In the genomic region with DNA sequence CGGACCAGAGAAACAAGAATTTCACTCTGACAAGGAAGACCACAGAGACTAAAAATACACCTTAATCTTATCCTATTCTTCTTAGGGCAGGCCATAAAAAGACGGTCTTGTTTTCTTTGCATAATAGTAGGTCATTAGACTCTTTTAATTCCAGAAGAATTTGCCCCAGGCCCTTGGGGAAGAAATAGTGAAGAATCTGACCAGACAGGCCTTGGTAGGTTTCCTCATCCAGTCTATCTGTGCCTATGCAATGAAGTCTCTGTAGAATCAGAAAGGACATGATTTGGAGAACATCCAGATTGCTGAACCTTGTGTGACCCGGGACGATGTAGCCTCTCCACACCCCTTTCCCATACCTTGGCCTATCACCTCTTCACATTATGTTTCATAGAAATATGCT, we compare ENCODE assay signal across 25 mouse cellular contexts. TPM values are rescaled to one million over a fixed set of nuclear protein-coding genes. Genes with fewer than 3 reads are reported as not detected.
DNase-seq lines count a peak whose midpoint lies in the region; ATAC-seq and TF ChIP-seq lines count a peak whose summit lies in the region.
"Had no signal": no experiment of that assay in that cellular context is flagged by ENCODE, and none has a peak within 500 bp of the region (broad histone marks: within the 10 kb centered on the region; RNA-seq: fewer than 3 reads in every experiment).

No protein-coding gene starts in this region.

- intact Hi-C loops in heart, postnatal 14 days (cut with DNase I) = no loop called here

- H3K27ac ChIP-seq in limb, embryonic 14.5 days (replicated peaks; ENCODE audit: low read depth, low read length) = no peak overlapping the region
- no peak overlapping the region for H3K27ac ChIP-seq in limb, embryonic 10.5 days
- H3K27ac ChIP-seq: embryonic facial prominence, embryonic 12.5 days; embryonic facial prominence, embryonic 15.5 days; forebrain, embryonic 13.5 days; forebrain, embryonic 15.5 days had no signal

- H3K4me2 ChIP-seq in limb, embryonic 14.5 days (replicated peaks; ENCODE audit: low read depth, low read length, severe bottlenecking) = no peak overlapping the region
- H3K4me2 ChIP-seq: embryonic facial prominence, embryonic 12.5 days; embryonic facial prominence, embryonic 15.5 days; forebrain, embryonic 13.5 days; forebrain, embryonic 15.5 days had no signal

- no peak for ATAC-seq in limb, embryonic 14.5 days (ENCODE audit: low FRiP score, low read depth)
- ATAC-seq: activated CD4-positive, CD25-positive, alpha-beta regulatory T cell, adult 4 months; forebrain, embryonic 13.5 days; forebrain, embryonic 15.5 days; forebrain, postnatal 0 days; Patski had no signal

- no peaks in the 10 kb centered on the region for H3K4me1 ChIP-seq in limb, embryonic 14.5 days (ENCODE audit: control insufficient read depth, insufficient read depth, low read length)
- H3K4me1 ChIP-seq in limb, embryonic 10.5 days = no peaks in the 10 kb centered on the region
- H3K4me1 ChIP-seq: embryonic facial prominence, embryonic 12.5 days; embryonic facial prominence, embryonic 15.5 days; forebrain, embryonic 13.5 days had no signal

- no peak overlapping the region for H3K4me3 ChIP-seq in limb, embryonic 14.5 days (replicated peaks; ENCODE audit: low read length)
- no peak overlapping the region for H3K4me3 ChIP-seq in limb, embryonic 10.5 days
- H3K4me3 ChIP-seq: embryonic facial prominence, embryonic 12.5 days; embryonic facial prominence, embryonic 15.5 days; erythroblast, embryonic 14.5 days; forebrain, embryonic 13.5 days; forebrain, embryonic 15.5 days had no signal

- no peak for TF ChIP-seq POLR2A in limb, embryonic 14.5 days (IDR thresholded peaks at IDR 0.05; ENCODE audit: borderline replicate concordance, extremely low read depth, insufficient read depth, insufficient read length)

- H3K36me3 ChIP-seq in limb, embryonic 14.5 days (ENCODE audit: control insufficient read depth, insufficient read depth, low read length) = no peaks in the 10 kb centered on the region
- no peaks in the 10 kb centered on the region for H3K36me3 ChIP-seq in limb, embryonic 10.5 days
- H3K36me3 ChIP-seq: embryonic facial prominence, embryonic 12.5 days; embryonic facial prominence, embryonic 15.5 days; forebrain, embryonic 15.5 days had no signal

- no peaks in the 10 kb centered on the region for H3K27me3 ChIP-seq in limb, embryonic 14.5 days (ENCODE audit: control insufficient read depth, insufficient read depth, low read length)
- H3K27me3 ChIP-seq in limb, embryonic 10.5 days (ENCODE audit: low read depth, poor library complexity, severe bottlenecking) = no peaks in the 10 kb centered on the region
- H3K27me3 ChIP-seq: embryonic facial prominence, embryonic 12.5 days; embryonic facial prominence, embryonic 15.5 days; forebrain, embryonic 13.5 days; forebrain, embryonic 15.5 days; Patski had no signal

- peak; percentile 23 for DNase-seq in heart, adult 11 months
- no peak for DNase-seq in heart, postnatal 14 days
- DNase-seq in limb, embryonic 14.5 days (ENCODE audit: low spot score) = peak; percentile 11
- DNase-seq in limb, embryonic 10.5 days (ENCODE audit: low spot score) = no peak
- DNase-seq in gonadal fat pad, adult 2 months (ENCODE audit: low read depth) = peak; percentile 64
- no peak for DNase-seq in Muller cell, postnatal 12 days (ENCODE audit: inconsistent ontology term)
- DNase-seq: adrenal gland, adult 8-10 months; adrenal gland, postnatal 14 days; adrenal gland, postnatal 36 days; cerebellum, adult 11-12 months; cerebellum, adult 2 months; cerebellum, adult 9-11 months; cerebellum, postnatal 14 days; cerebellum, postnatal 36 days; embryo, embryonic 11 days; forebrain, postnatal 0 days had no signal

- WGBS in limb, embryonic 14.5 days = 80% methylated on average over 4 of the region's 4 CpGs
- WGBS in limb, embryonic 10.5 days = 84% methylated on average over 4 of the region's 4 CpGs

- H3K9me3 ChIP-seq in limb, embryonic 14.5 days (ENCODE audit: control insufficient read depth, low read length) = no peaks in the 10 kb centered on the region
- no peaks in the 10 kb centered on the region for H3K9me3 ChIP-seq in limb, embryonic 10.5 days (replicated peaks)
- H3K9me3 ChIP-seq: embryonic facial prominence, embryonic 12.5 days; embryonic facial prominence, embryonic 15.5 days; forebrain, embryonic 13.5 days; forebrain, embryonic 15.5 days had no signal

- no peak overlapping the region for H3K9ac ChIP-seq in limb, embryonic 14.5 days (ENCODE audit: low read depth, low read length, severe bottlenecking)
- H3K9ac ChIP-seq: embryonic facial prominence, embryonic 12.5 days; embryonic facial prominence, embryonic 15.5 days; forebrain, embryonic 13.5 days; forebrain, embryonic 15.5 days; forebrain, postnatal 0 days had no signal

RNA-seq across cellular contexts. Expression of a gene that starts 5.4 kb away (rescaled TPM):
- 1 to 10 TPM; 3.6 to 4.0 TPM for total RNA-seq in heart, postnatal 14 days (2021)
- 4.2 and 15.3 TPM in 2 replicates for polyA plus RNA-seq in limb, embryonic 14.5 days (2012; rRNA removed)
- 2.9 and 6.9 TPM in 2 replicates for polyA plus RNA-seq in limb, embryonic 14.5 days (2014; fragmentation: Nextera tagmentation; extraction: Ambion mirVana)
- 1.8 and 3.8 TPM in 2 replicates for polyA plus RNA-seq in limb, embryonic 10.5 days (2016; fragmentation: Nextera tagmentation; extraction: Ambion mirVana)
- polyA plus RNA-seq in gonadal fat pad, adult 2 months (2012; rRNA removed) = 21.4 and 31.2 TPM in 2 replicates
- total RNA-seq: MEL had no signal
- polyA plus RNA-seq: C2C12; erythroblast, embryonic 14.5 days had no signal

RNA-seq across cellular contexts. Expression of a gene that starts 38.0 kb away (rescaled TPM):
- total RNA-seq in heart, postnatal 14 days (2021) = 10 to 100 TPM; 11.6 to 11.9 TPM
- 17.5 and 26.7 TPM in 2 replicates for polyA plus RNA-seq in limb, embryonic 14.5 days (2012; rRNA removed)
- polyA plus RNA-seq in limb, embryonic 14.5 days (2014; fragmentation: Nextera tagmentation; extraction: Ambion mirVana) = 39.9 and 43.8 TPM in 2 replicates
- polyA plus RNA-seq in limb, embryonic 10.5 days (2016; fragmentation: Nextera tagmentation; extraction: Ambion mirVana) = 63.3 and 77.9 TPM in 2 replicates
- polyA plus RNA-seq in gonadal fat pad, adult 2 months (2012; rRNA removed) = 4.5 and 4.8 TPM in 2 replicates

Comparison
In these comparisons a context has a peak if more than half of its experiments do, and no peak if none do; other contexts are left out.
1. DNase-seq: peak in heart, adult 11 months (single experiment), limb, embryonic 14.5 days (single experiment) and gonadal fat pad, adult 2 months (single experiment); none in heart, postnatal 14 days (0 of 2), limb, embryonic 10.5 days (single experiment) and Muller cell, postnatal 12 days (single experiment).